Mouse (Mus musculus): ENCODE results near the gene Clstn3. TPM values are rescaled to one million over a fixed set of nuclear protein-coding genes. Genes with fewer than 3 reads are reported as not detected.
A peak's percentile ranks its signal among the peaks of the same experiment; 100 is the strongest.
"Not testable (repeated sequence)": the region's sequence is repeated elsewhere in the genome, so short reads cannot be mapped to it uniquely, and the experiment has no call there.

The Clstn3 gene
- total RNA-seq, 2 experiments from 2014 or later = 393 to 399 TPM

DNA sequence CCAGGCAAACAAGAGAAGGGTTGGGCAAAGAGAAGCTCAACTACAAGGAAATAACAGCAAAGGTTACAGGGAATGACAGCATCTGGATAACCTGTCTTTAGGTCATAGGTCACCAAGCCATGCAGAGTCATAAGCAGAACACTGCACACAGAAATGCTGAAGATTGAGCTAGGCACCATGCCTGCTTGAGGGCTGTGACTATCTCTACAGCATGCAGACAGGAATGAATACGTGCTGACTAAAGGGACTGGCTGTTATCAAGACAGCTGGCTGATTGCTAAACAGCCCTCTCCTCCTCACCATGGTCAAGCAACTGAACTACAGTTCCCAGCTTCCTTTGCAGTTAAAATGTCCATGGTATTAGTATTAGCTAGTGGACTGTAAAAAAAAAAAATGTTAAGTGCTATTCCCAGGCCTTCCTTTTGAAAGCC is 40.5 kb downstream of the Clstn3 start:
- DNase-seq (ENCODE audit: extremely low spot score in 1 of 2, low spot score in 2 of 2) = no peak
- Histone ChIP-seq H3K27ac (no peak overlapping the region), H3K4me3 (no peak overlapping the region)
- TF ChIP-seq CTCF (IDR thresholded peaks at IDR 0.05) = no peak
- intact Hi-C loops (cut with DNase I) = no loop called here

GRCm38 (mm10) chr6:124418686-124419085 is 45.9 kb downstream of the Clstn3 start:
- Histone ChIP-seq H3K4me3 (no peak overlapping the region), H3K27ac (no peak overlapping the region)
- TF ChIP-seq CTCF (IDR thresholded peaks at IDR 0.05) = no peak
- intact Hi-C loops (cut with DNase I) = no loop called here
- no peak for DNase-seq (ENCODE audit: extremely low spot score in 1 of 2, low spot score in 2 of 2)

DNA sequence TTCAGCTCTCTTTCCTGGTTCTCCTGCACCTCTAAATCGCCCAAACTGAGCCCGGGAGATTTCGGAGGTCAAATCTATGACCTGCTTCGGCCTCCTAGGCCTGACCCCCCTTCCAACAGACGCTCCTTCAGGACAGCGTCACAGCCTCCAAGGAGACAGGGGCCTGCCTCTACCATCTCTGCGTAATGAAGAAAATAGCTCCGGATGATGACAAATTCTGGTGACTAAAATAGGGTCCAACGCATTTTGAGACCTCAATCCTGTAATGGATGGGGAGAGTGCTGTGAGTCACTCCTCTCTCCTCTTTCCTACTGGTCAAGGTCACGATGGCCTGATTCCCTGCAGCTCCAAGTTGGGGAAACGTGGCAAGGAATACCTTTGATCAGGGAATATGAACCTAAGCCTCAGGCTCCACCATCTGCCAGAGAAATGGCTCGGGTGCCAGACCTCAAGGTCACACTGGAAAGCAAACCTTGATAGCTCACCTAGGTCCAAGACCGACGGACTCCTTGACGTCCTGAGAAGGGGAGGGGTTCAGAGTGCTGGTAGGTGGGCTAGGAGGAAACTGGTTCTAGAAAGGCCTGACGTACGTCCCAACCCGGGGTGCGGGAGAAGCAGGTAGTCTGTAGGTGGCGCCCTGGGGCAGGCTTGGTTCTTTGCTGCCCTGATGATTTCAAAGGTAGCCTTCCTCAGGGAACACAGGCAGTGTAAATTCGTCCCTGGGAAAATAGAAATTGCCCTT is 49.1 kb downstream of the Clstn3 start:
- peak overlapping the region; percentile 82 for H3K4me3 ChIP-seq
- peak; percentile 83 for TF ChIP-seq CTCF (IDR thresholded peaks at IDR 0.05)
- intact Hi-C loops (cut with DNase I) = loop anchor here (2.0 kb wide), 1 partner anchor 49 kb away; the partner anchor contains the start of gene Clstn3
- peak overlapping the region; percentile 94 for H3K27ac ChIP-seq
- DNase-seq (ENCODE audit: extremely low spot score in 1 of 2, low spot score in 2 of 2) = peak; percentile 87 to 88

DNA sequence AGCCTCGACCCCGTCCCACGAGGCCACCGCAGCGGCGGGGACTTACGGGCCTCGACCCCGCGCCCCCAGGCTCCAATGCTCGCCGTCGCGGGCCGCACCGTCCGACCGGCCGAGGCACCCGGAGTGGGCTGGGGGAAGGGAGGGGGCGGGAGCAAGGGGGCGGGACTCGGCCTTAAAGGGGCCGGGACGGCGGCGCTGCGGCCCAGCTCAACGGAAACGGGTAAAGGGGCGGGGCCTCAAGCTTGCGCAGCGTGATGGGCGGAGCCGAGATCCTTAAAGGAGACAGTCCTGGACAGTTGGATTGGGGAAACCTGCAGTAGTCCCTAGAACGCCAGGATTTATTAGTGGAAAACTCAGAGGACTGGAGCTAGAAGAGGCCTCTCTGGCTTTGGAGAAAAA is 49.7 kb downstream of the Clstn3 start, which contains the start of gene Pex5:
Pex5 (minus strand) TSS at position 141 of the 399 bp plus-strand sequence.
- peak within 1 kb of the TSS; percentile 94 for H3K27ac ChIP-seq
- peak; percentile 94 to 95 for DNase-seq (ENCODE audit: extremely low spot score in 1 of 2, low spot score in 2 of 2)
- peak within 1 kb of the TSS; percentile 82 for H3K4me3 ChIP-seq
- no peak for TF ChIP-seq CTCF (IDR thresholded peaks at IDR 0.05)
- intact Hi-C loops (cut with DNase I) = loop anchor here (2.0 kb wide), 1 partner anchor 50 kb away; the partner anchor contains the start of gene Clstn3

DNA sequence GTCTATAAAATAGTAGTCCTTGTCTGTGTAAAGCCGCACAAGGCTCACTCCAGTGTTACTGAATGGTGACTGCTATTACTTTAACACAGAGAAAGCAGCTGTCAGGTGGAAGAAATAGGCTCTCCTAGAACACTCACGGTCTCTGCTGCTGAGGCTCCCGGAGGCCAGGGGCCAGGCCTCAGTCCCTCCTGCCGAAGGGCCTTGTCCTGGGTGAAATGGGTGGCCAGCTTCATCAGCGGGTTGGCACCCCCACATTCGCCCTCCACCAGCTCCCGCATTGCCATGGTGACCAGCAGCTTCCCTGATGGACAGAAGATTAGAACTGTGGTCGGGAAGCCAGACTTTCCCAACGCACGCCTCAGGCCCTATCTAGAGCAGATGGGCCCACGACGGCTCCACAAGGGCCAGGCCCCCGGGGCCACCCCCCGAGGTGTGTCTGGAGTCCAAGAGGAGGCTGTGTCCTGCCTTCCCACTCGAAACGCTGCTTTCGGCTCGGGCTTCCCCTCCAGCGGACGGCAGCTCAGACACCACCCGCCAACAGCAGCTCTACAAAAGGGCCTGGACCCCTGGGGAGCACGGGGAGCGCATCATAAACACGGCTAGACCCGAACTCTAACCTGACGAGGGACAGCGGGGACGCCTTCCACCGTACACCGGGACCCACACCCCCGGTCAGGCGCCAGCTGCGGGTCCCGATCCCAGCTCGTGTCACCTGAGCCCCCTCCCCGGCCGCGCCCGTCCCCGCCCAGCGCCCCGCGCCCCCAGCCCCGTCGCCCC is 50.3 kb downstream of the Clstn3 start:
- intact Hi-C loops (cut with DNase I) = loop anchor here (2.0 kb wide), 1 partner anchor 50 kb away; the partner anchor contains the start of gene Clstn3
- Histone ChIP-seq H3K27ac (peak overlapping the region; percentile 94), H3K4me3 (peak overlapping the region; percentile 82)
- TF ChIP-seq CTCF (IDR thresholded peaks at IDR 0.05) = no peak
- peak in 1 of 2 experiments; percentile 45 for DNase-seq (ENCODE audit: extremely low spot score in 1 of 2, low spot score in 2 of 2)

DNA sequence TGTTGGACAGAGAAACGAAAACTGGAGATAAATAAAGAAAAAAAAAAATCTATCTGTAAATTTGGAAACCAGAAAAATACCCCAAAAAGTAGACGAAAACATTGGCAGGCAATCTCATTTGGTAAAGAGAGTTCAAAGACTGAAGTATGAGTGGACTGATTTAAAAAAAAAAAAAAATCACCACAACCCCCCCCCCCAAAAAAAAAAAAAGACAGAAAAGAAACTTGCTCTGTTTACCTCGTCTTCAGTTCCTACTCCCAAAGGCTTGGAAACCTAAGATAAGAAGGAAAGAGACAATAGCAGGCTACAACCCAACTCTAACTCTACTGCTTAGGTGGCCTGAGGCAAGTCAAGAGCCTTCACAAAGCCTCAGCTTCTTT is 50.8 kb downstream of the Clstn3 start:
- peak overlapping the region; percentile 82 for H3K4me3 ChIP-seq
- DNase-seq (ENCODE audit: extremely low spot score in 1 of 2, low spot score in 2 of 2) = no peak
- intact Hi-C loops (cut with DNase I) = loop anchor here (2.0 kb wide), 1 partner anchor 51 kb away; the partner anchor contains the start of gene Clstn3
- H3K27ac ChIP-seq = peak overlapping the region; percentile 94; the same call in 1 of the 2 replicates
- no peak for TF ChIP-seq CTCF (IDR thresholded peaks at IDR 0.05)

- Histone ChIP-seq H3K4me3 (no peak overlapping the region), H3K27ac (no peak overlapping the region)
- intact Hi-C loops (cut with DNase I) = loop anchor here (10.0 kb wide), 1 partner anchor 1524 kb away; no protein-coding TSS in a partner anchor
- no peak for DNase-seq (ENCODE audit: extremely low spot score in 1 of 2, low spot score in 2 of 2)
- no peak for TF ChIP-seq CTCF (IDR thresholded peaks at IDR 0.05)
These were observed 56.2 kb downstream of the Clstn3 start for GRCm38 (mm10) chr6:124408355-124408754.

DNA sequence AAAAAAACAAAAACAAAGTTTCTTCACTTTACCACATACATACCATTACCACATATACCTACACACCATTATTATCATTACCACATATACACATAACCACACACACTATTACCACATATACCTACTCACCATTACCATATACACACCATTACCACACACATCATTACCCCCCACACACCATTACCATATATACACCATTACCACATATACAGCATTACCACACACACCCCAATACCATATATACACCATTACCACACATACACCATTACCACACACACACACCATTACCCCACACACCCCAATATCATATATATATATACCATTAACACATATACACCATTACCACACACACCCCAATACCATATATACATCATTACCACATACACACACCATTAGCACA is 57.4 kb downstream of the Clstn3 start:
- no peak for DNase-seq (ENCODE audit: extremely low spot score in 1 of 2, low spot score in 2 of 2)
- intact Hi-C loops (cut with DNase I) = loop anchor here (10.0 kb wide), 1 partner anchor 1522 kb away; no protein-coding TSS in a partner anchor
- Histone ChIP-seq H3K27ac (no peak overlapping the region), H3K4me3 (no peak overlapping the region)
- no peak for TF ChIP-seq CTCF (IDR thresholded peaks at IDR 0.05)

- no peak for DNase-seq (ENCODE audit: extremely low spot score in 1 of 2, low spot score in 2 of 2)
- H3K27ac ChIP-seq = no peak overlapping the region
- no peak overlapping the region for H3K4me3 ChIP-seq
- no peak for TF ChIP-seq CTCF (IDR thresholded peaks at IDR 0.05)
- intact Hi-C loops (cut with DNase I) = loop anchor here (10.0 kb wide), 1 partner anchor 1522 kb away; no protein-coding TSS in a partner anchor
These were observed 58.3 kb downstream of the Clstn3 start for GRCm38 (mm10) chr6:124406326-124406725.

- no peak overlapping the region for H3K4me3 ChIP-seq
- intact Hi-C loops (cut with DNase I) = loop anchor here (10.0 kb wide), 1 partner anchor 1515 kb away; no protein-coding TSS in a partner anchor
- DNase-seq (ENCODE audit: extremely low spot score in 1 of 2, low spot score in 2 of 2) = no peak
- no peak for TF ChIP-seq CTCF (IDR thresholded peaks at IDR 0.05)
- no peak overlapping the region for H3K27ac ChIP-seq
These were observed 64.9 kb downstream of the Clstn3 start for GRCm38 (mm10) chr6:124399738-124400137.

- H3K27ac ChIP-seq; DNase-seq (ENCODE audit: extremely low spot score in 1 of 2, low spot score in 2 of 2); H3K4me3 ChIP-seq; intact Hi-C loops (cut with DNase I): not testable (repeated sequence)
These were observed 69.6 kb downstream of the Clstn3 start for GRCm38 (mm10) chr6:124394991-124395390.

Other genes with a start within 250 kb of the Clstn3 start
- gene Vmn2r27, start 232.9 kb downstream of the Clstn3 start, total RNA-seq (2021) = under 1 TPM in 1 of 2 experiments, not detected in 1; 0.12 TPM
- gene Cd163, start 160.1 kb downstream of the Clstn3 start, total RNA-seq (2021) = 1 to 10 TPM; 2.7 to 3.6 TPM
- gene Pex5, start 49.7 kb downstream of the Clstn3 start, total RNA-seq (2021) = 10 to 100 TPM; 65.7 to 65.9 TPM
- under 1 TPM; 0.25 to 0.37 TPM for gene C1rl, start 28.3 kb upstream of the Clstn3 start, total RNA-seq (2021)
- 1 to 10 TPM; 1.5 to 1.8 TPM for gene C1ra, start 47.6 kb upstream of the Clstn3 start, total RNA-seq (2021)
- gene C1s1, start 77.6 kb upstream of the Clstn3 start, total RNA-seq (2021) = 1 to 10 TPM; 1.2 to 1.5 TPM
- under 1 TPM; 0.14 to 0.20 TPM for gene C1rb, start 105.5 kb upstream of the Clstn3 start, total RNA-seq (2021)
- under 1 TPM; 0.23 to 0.36 TPM for gene C1s2, start 171.3 kb upstream of the Clstn3 start, total RNA-seq (2021)
- gene Lpcat3, start 198.2 kb upstream of the Clstn3 start, total RNA-seq (2021) = 10 to 100 TPM; 20.5 to 21.5 TPM
- gene Emg1, start 247.4 kb upstream of the Clstn3 start, total RNA-seq (2021) = 10 to 100 TPM; 47.4 to 50.9 TPM
- 100 to 1,000 TPM; 115 to 120 TPM for gene Phb2, start 247.5 kb upstream of the Clstn3 start, total RNA-seq (2021)